Mouse (Mus musculus): ENCODE results near the gene Wiz. TPM values are rescaled to one million over a fixed set of nuclear protein-coding genes. Genes with fewer than 3 reads are reported as not detected.

The Wiz gene
- total RNA-seq, 2 experiments from 2014 or later = 6.9 to 63.4 TPM

DNA sequence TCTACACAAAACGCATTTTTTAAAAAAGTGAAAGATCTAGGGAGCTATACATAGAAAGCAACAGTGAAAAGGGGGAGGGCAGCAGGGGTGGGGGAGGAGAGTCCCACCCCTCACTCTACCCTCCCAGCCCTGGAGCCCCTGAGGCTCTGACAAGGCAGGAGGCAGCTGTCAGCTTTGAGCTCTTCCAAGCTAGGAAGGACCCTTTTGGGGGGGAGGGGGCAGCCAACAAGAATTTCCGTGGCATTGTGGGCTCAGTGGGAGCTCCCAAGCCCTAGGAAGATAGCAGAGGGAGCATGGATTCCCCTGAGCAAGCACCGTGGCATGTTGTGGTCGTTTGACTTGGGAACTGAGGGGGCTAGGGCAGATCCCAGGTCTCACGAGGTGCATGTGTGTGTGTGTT, 35.0 kb downstream of the Wiz start:
- ATAC-seq (replicated peaks; ENCODE audit: low FRiP score, low TSS enrichment, poor library complexity, severe bottlenecking) = no peak

DNA sequence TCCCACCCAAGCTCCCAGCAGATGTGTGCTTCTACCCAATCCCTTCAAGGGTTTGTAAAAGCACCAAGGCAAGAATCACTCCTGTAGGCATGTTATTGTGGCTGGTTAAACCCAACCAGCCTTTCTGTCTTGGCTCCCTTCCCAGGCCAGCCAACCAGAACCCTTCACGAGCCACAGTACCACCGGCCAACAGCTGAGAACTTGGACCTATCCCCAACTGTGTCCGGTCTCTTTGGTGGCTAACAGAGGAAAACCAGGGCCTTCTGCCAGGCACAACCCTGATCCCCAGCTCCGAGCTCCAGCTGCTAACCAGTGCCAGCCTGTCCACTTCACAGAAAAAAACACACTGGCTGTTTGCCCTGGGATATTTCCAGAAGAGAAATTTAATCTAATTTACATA, 35.5 kb downstream of the Wiz start:
- ATAC-seq (replicated peaks; ENCODE audit: low FRiP score, low TSS enrichment, poor library complexity, severe bottlenecking) = no peak

DNA sequence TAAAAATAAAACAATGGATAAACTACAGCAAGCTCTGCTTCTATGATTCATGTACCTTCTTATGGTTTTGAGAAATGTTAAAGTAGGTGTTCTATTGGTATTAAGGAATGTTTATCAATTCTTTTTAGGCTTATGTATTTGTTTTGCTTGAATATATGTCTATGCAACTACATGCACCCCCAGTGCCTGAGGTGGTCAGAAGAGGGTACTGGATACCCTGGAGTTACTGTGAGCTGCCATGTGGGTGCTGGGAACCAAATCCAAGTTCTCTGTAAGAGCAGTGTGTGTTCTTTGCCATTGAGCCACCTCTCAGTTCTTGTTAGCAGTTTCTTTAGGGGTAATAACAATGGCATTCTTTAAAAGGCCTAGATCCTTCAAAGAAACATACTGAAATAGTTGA, 37.5 kb downstream of the Wiz start:
- no peak for ATAC-seq (replicated peaks; ENCODE audit: low FRiP score, low TSS enrichment, poor library complexity, severe bottlenecking)

GRCm38 (mm10) chr17:32351269-32351668, 38.0 kb downstream of the Wiz start:
- ATAC-seq (replicated peaks; ENCODE audit: low FRiP score, low TSS enrichment, poor library complexity, severe bottlenecking) = no peak

GRCm38 (mm10) chr17:32350382-32350983, 38.8 kb downstream of the Wiz start, which contains the start of gene Akap8l:
Gene Akap8l (minus strand): TSS chr17:32350607.
- ATAC-seq (replicated peaks; ENCODE audit: low FRiP score, low TSS enrichment, poor library complexity, severe bottlenecking) = peak; percentile 90

DNA sequence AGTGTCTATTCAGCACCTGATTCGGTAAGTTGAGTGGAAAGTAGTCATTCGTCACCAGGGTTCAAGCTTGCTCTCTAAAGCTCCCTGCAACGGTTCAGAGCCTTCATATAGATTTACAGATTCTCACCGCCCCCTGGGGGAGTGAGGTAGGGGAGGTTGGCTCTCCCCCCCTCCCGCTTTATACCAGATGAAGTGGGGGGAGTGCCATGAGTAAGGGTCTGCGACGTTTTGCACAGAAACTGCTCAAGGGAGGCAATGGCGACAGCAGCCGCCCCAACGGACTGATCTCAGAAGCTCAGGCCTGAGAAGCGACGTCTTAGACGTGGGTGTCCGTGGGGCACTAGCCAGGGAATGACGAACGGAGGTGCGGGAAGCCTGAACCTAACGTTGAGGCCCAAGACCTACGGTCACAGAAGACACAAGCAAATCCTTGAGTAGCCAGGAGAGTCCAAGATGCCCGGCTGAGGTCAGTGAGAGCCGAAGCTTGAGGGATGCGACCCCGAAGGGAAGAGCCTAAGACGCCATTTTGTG, 39.3 kb downstream of the Wiz start:
- peak; percentile 9 for ATAC-seq (replicated peaks; ENCODE audit: low FRiP score, low TSS enrichment, poor library complexity, severe bottlenecking)

DNA sequence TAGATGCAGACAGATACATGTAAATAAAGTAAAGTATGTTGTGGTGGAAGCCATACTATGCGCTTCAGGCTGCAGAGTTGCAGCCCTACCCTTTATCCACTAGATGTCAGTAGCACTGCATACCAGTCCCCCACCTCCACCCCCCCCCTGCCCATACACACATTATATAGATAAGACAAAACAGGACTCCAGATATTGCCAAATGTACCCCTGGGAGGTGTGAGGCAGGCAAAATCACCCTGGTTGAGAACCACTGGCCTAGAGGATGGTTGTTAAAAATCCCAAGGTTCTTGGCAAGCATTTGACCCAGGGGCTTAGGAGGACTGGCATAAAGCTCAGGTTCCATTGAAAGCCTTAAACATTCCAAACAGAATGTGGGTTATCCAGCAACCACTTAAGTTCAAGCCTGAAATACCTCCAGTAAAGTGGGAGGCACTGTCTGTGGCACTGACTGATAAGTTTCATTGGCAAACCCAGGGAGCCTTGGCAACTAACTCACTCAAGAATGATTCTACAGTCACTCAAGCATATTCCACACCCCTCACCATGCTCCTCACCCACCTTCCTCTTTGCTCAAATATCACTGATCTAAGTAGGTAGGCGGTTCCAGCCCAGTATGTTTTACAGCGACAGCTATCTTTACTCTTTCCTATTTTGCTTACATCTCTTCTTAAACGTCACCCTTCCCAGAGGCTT, 40.1 kb downstream of the Wiz start:
- ATAC-seq (replicated peaks; ENCODE audit: low FRiP score, low TSS enrichment, poor library complexity, severe bottlenecking) = peak; percentile 75

DNA sequence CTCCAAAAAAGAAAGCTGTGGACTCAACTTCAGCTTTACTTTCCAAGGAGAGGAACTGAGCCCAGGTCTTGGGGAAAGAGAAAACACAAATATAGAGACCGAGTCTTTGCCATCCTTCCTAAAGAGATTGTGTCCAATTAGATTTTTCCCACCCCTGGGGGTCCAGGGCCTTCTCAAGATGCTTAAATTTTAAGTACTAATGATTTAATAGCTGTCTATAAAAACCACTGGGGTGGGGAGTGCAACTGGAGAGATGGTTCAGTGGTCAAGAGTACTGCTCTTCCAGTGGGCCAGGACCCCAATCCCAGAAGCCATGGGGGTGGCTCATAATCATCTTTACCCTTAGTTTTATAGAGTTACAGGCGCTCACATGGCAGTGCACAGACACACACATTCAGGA, 40.8 kb downstream of the Wiz start:
- ATAC-seq (replicated peaks; ENCODE audit: low FRiP score, low TSS enrichment, poor library complexity, severe bottlenecking) = no peak

GRCm38 (mm10) chr17:32341102-32341501, 48.1 kb downstream of the Wiz start:
- no peak for ATAC-seq (replicated peaks; ENCODE audit: low FRiP score, low TSS enrichment, poor library complexity, severe bottlenecking)

GRCm38 (mm10) chr17:32340110-32340509, 49.1 kb downstream of the Wiz start:
- peak; percentile 43; the same call in 1 of the 2 replicates for ATAC-seq (replicated peaks; ENCODE audit: low FRiP score, low TSS enrichment, poor library complexity, severe bottlenecking)

DNA sequence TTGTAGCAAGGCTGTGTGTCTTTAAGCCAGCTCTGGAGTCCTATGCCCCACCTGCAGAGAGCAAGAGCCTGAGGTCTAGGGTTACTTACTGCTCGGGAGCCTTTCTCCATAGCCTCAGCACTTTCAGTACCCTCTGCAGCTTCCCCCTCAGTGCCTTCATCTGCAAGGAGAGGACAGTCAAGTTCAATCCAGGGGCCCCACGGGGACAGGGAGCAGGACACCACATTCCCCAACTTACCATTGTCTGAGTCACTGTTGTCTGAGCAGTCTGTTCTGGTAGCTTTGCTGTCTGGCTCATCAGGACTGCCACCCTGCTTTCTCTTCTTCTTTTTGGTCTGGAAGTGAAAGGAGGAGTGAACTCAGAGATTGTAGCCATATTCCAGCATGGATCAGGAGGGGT, 53.4 kb downstream of the Wiz start:
- no peak for ATAC-seq (replicated peaks; ENCODE audit: low FRiP score, low TSS enrichment, poor library complexity, severe bottlenecking)

GRCm38 (mm10) chr17:32334921-32335320, 54.3 kb downstream of the Wiz start:
- ATAC-seq (replicated peaks; ENCODE audit: low FRiP score, low TSS enrichment, poor library complexity, severe bottlenecking) = no peak

DNA sequence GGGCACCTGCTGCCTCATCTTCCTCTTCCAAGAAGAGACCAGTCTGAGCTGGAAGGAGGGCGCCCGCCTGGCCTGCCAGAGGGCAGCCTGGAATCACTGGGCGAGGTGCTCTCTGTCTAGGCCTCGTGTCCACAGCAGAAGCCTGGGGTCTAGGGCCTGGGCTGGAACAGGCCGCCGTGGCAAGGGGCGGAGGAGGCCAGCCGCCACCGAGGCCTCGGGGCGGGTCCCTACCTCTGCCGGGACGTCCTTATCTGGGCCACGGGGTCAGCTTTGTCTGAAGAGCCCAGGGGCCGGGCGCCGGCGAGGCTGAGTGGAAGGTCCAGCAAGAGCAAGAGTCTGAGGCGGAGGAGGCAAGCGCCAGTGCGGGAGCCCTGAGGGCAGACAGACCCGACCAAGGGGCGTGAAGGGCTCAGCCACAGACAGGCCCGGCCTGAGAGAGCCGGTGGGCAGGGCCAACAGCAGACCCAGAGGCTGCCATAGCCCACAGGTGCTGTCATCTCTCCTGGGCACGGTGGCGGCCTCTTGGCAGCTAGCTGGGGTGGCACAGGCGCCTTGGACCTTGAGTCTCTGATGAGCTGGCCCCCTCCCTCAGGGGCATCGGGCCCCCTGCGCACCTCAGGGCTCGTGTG, 55.5 kb downstream of the Wiz start:
- peak; percentile 48 for ATAC-seq (replicated peaks; ENCODE audit: low FRiP score, low TSS enrichment, poor library complexity, severe bottlenecking)

- ATAC-seq (replicated peaks; ENCODE audit: low FRiP score, low TSS enrichment, poor library complexity, severe bottlenecking) = no peak
These were observed 61.7 kb downstream of the Wiz start for GRCm38 (mm10) chr17:32327501-32327900.

DNA sequence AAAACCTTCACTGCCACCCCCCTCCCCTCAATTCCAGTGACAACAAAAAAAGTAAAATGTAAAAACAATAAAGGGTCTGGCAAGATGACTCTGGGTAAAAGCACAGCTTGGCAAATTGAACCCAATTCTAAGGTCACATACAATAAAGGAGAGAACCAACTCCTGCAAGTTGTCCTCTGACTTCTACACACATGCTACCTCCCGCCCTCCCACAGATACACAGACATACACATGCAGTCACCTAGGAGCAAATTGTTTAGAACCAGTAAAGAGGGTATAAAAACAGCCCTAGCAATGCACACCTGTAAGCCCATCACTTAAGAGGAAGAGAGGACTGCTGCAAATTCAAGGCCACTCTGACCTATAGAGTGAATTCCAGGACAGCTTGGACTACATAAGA, 66.4 kb downstream of the Wiz start:
- ATAC-seq (replicated peaks; ENCODE audit: low FRiP score, low TSS enrichment, poor library complexity, severe bottlenecking) = no peak

DNA sequence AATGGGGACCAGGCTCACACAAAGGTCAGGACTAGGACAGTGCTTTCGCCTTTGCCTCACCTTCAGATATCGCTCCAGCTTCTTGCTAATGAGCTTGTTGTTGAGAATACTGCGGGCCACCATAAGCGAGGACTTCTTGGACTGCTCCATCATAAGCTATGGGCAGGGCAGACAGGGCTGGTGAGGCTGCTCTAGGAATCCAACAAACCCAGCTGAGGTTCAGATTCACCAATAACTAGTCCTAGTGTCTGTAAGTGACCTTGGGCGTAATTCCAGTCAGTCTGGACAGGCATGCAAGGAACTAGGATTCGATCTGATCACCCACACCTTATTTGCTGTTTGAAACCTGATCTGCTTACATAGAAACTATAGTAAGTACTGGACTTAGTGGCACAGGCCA, 67.4 kb downstream of the Wiz start:
- no peak for ATAC-seq (replicated peaks; ENCODE audit: low FRiP score, low TSS enrichment, poor library complexity, severe bottlenecking)

- ATAC-seq (replicated peaks; ENCODE audit: low FRiP score, low TSS enrichment, poor library complexity, severe bottlenecking) = peak; percentile 74
These were observed 67.9 kb downstream of the Wiz start for GRCm38 (mm10) chr17:32321390-32321734.

- ATAC-seq (replicated peaks; ENCODE audit: low FRiP score, low TSS enrichment, poor library complexity, severe bottlenecking) = peak; percentile 92
These were observed 68.4 kb downstream of the Wiz start, which contains the start of gene Akap8 for GRCm38 (mm10) chr17:32320597-32321389. Gene Akap8 (minus strand): TSS chr17:32321238.

DNA sequence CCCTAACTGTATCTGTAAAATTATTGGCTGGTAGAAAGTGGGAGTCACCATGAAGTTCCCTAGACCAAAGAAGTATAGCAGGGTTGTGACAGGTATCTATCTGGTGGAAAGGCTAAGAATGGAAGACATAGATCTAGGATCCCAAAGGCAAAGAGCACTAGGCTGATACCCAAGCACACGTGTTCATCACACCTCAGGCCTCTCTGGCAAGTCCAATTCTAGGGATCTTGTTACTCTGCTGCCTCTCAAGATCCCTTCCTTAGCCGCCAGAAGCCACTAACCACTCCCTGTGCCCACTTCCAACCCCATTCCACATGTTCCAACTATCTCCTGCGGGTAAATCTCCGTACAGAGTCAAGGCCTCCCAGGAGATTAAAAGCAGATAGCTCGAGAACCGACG, 69.3 kb downstream of the Wiz start:
- ATAC-seq (replicated peaks; ENCODE audit: low FRiP score, low TSS enrichment, poor library complexity, severe bottlenecking) = no peak

DNA sequence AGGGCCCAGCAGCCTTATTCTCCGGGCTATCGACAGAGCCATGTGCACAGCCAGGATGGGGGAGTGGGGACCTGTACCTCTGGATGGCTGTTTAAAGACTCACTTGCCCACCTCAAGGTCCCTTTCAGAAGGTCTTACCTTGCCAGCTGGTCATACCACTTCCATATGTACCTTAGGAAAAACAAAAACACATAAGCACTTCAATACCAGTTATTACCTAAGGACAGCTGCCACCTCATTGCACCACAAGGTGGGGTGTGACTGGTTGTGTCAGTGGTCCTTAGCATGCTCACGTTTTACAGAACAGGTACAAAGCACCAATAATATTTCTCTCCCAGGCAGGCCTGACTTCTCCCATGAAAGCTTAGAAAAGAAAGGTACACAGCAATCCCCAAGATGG, 71.5 kb downstream of the Wiz start:
- no peak for ATAC-seq (replicated peaks; ENCODE audit: low FRiP score, low TSS enrichment, poor library complexity, severe bottlenecking)
